Mouse (Mus musculus) CH12.LX (cell line): ENCODE results near the gene Tagln3. TPM values are rescaled to one million over a fixed set of nuclear protein-coding genes. Genes with fewer than 3 reads are reported as not detected.

Source experiments
- DNase-seq: peaks from one replicate; pipeline ENCODE4 v3.0.0-alpha.2; 2013; ENCODE audit errors: extremely low read depth
- H3K27ac ChIP-seq: 2 replicates; pipeline ENCODE4 v1.5.1; 2012; ENCODE audit warnings: low read depth, mild to moderate bottlenecking, control low read depth, moderate library complexity; ENCODE audit not compliant: insufficient read depth
- H3K27me3 ChIP-seq: replicated peaks from 2 replicates; pipeline ENCODE3; 2012; ENCODE audit warnings: inconsistent platforms
- H3K36me3 ChIP-seq, 2 experiments: replicated peaks in 1 of 2; 2 replicates each; pipeline versions ENCODE3 to v1.6.1; 2012; ENCODE audit warnings: inconsistent platforms in 1 of 2, low read length in 1 of 2, mild to moderate bottlenecking in 1 of 2, mixed read lengths in 1 of 2, moderate library complexity in 1 of 2; ENCODE audit not compliant: control insufficient read depth in 1 of 2, insufficient read depth in 1 of 2
- H3K4me1 ChIP-seq, 2 experiments: 2 replicates each; pipeline ENCODE4 v1.6.1; 2012; ENCODE audit warnings: inconsistent platforms in 1 of 2, moderate library complexity in 1 of 2; ENCODE audit not compliant: insufficient read depth in 2 of 2, control insufficient read depth in 1 of 2
- H3K4me2 ChIP-seq: 2 replicates; pipeline ENCODE4 v1.6.1; 2012; ENCODE audit warnings: low read depth, mild to moderate bottlenecking, control low read depth; ENCODE audit not compliant: poor library complexity, insufficient read depth, severe bottlenecking
- H3K4me3 ChIP-seq, 3 experiments: fragments of 150-350 bp in 1 of 3; sonication (generic) in 1 of 3; replicated peaks in 1 of 3; 2 replicates each; pipeline versions ENCODE3 to v1.5.1; 2011 to 2012; ENCODE audit warnings: low read depth in 2 of 3, low read length in 2 of 3, mild to moderate bottlenecking in 2 of 3, moderate library complexity in 2 of 3, control low read depth in 1 of 3, improper control_type of control experiment in 1 of 3, inconsistent platforms in 1 of 3, mixed read lengths in 1 of 3; ENCODE audit not compliant: poor library complexity in 1 of 3
- H3K79me2 ChIP-seq: replicated peaks from 2 replicates; pipeline ENCODE4 v1.6.1; 2012; ENCODE audit warnings: mild to moderate bottlenecking, moderate library complexity; ENCODE audit not compliant: control insufficient read depth, poor library complexity, insufficient read depth, severe bottlenecking; ENCODE audit errors: extremely low read depth
- H3K9ac ChIP-seq: 2 replicates; pipeline ENCODE4 v1.6.1; 2012; ENCODE audit warnings: low read depth, mild to moderate bottlenecking, control low read depth, moderate library complexity; ENCODE audit not compliant: insufficient read depth
- H3K9me3 ChIP-seq: replicated peaks from 2 replicates; pipeline ENCODE3; 2012; ENCODE audit warnings: low read length, inconsistent platforms, mixed read lengths
- CHD2 ChIP-seq: IDR thresholded peaks from 2 replicates; pipeline ENCODE4 v1.6.1; 2011; ENCODE audit warnings: low read length, improper control_type of control experiment
- CTCF ChIP-seq, 2 experiments: IDR thresholded peaks in 1 of 2; conservative IDR thresholded peaks in 1 of 2; 2 replicates each; pipeline ENCODE4 v1.5.1; 2011 to 2012; ENCODE audit warnings: low read depth in 2 of 2, low read length in 2 of 2, improper control_type of control experiment in 1 of 2, inconsistent platforms in 1 of 2, mild to moderate bottlenecking in 1 of 2, moderate library complexity in 1 of 2
- E2F4 ChIP-seq: IDR thresholded peaks from 2 replicates; pipeline ENCODE4 v1.6.1; 2011; ENCODE audit warnings: low read depth, low read length, improper control_type of control experiment; ENCODE audit not compliant: insufficient replicate concordance
- ELF1 ChIP-seq: IDR thresholded peaks from 2 replicates; pipeline ENCODE4 v1.6.1; 2014; ENCODE audit warnings: low read depth, mild to moderate bottlenecking, inconsistent platforms, low read length, improper control_type of control experiment
- EP300 ChIP-seq: IDR thresholded peaks from 2 replicates; pipeline ENCODE4 v1.6.1; 2011; ENCODE audit warnings: low read length, improper control_type of control experiment
- ETS1 ChIP-seq: conservative IDR thresholded peaks from 2 replicates; pipeline ENCODE4 v1.6.1; 2012; ENCODE audit warnings: low read depth, mild to moderate bottlenecking, inconsistent platforms, low read length, improper control_type of control experiment, moderate library complexity
- GABPA ChIP-seq: IDR thresholded peaks from 2 replicates; pipeline ENCODE4 v1.6.1; 2012; ENCODE audit warnings: low read depth, low read length, improper control_type of control experiment, inconsistent platforms; ENCODE audit not compliant: insufficient replicate concordance
- HCFC1 ChIP-seq: IDR thresholded peaks from 2 replicates; pipeline ENCODE4 v1.6.1; 2012; ENCODE audit warnings: low read depth, mild to moderate bottlenecking, inconsistent platforms, low read length, improper control_type of control experiment
- IRF4 ChIP-seq: IDR thresholded peaks from 2 replicates; pipeline ENCODE4 v1.6.1; 2014; ENCODE audit warnings: low read depth, mild to moderate bottlenecking, inconsistent platforms, low read length, improper control_type of control experiment
- MAFK ChIP-seq: IDR thresholded peaks from 2 replicates; pipeline ENCODE4 v1.6.1; 2011; ENCODE audit warnings: low read length, improper control_type of control experiment; ENCODE audit not compliant: insufficient replicate concordance
- MAZ ChIP-seq: IDR thresholded peaks from 2 replicates; pipeline ENCODE4 v1.6.1; 2012; ENCODE audit warnings: low read depth, mild to moderate bottlenecking, inconsistent platforms, low read length, improper control_type of control experiment, moderate library complexity
- MXI1 ChIP-seq: IDR thresholded peaks from 2 replicates; pipeline ENCODE4 v1.6.1; 2011; ENCODE audit warnings: mild to moderate bottlenecking, low read depth, low read length, improper control_type of control experiment
- NELFE ChIP-seq: IDR thresholded peaks from 2 replicates; pipeline ENCODE4 v1.6.1; 2011; ENCODE audit warnings: low read depth, low read length, improper control_type of control experiment
- NRF1 ChIP-seq: IDR thresholded peaks from 2 replicates; pipeline ENCODE4 v1.6.1; 2014; ENCODE audit warnings: low read depth, mild to moderate bottlenecking, inconsistent platforms, low read length, improper control_type of control experiment, moderate library complexity
- PAX5 ChIP-seq: IDR thresholded peaks from 2 replicates; pipeline ENCODE4 v1.6.1; 2012; ENCODE audit warnings: low read length, inconsistent platforms, mixed read lengths
- RCOR1 ChIP-seq: conservative IDR thresholded peaks from 2 replicates; pipeline ENCODE4 v1.6.1; 2012; ENCODE audit warnings: low read depth, mild to moderate bottlenecking, inconsistent platforms, low read length, improper control_type of control experiment
- SMC3 ChIP-seq: IDR thresholded peaks from 2 replicates; pipeline ENCODE4 v1.6.1; 2011; ENCODE audit warnings: low read depth, low read length, improper control_type of control experiment
- TBP ChIP-seq: conservative IDR thresholded peaks from 2 replicates; pipeline ENCODE4 v1.6.1; 2011; ENCODE audit warnings: low read depth, low read length, improper control_type of control experiment
- TCF12 ChIP-seq: IDR thresholded peaks from 2 replicates; pipeline ENCODE4 v1.6.1; 2014; ENCODE audit warnings: low read depth, mild to moderate bottlenecking, inconsistent platforms, low read length, improper control_type of control experiment
- UBTF ChIP-seq: IDR thresholded peaks from 2 replicates; pipeline ENCODE4 v1.6.1; 2012; ENCODE audit warnings: low read depth, mild to moderate bottlenecking, inconsistent platforms, low read length, improper control_type of control experiment, moderate library complexity
- USF1 ChIP-seq: IDR thresholded peaks from 2 replicates; pipeline ENCODE4 v1.6.1; 2014; ENCODE audit warnings: low read depth, mild to moderate bottlenecking, inconsistent platforms, low read length, improper control_type of control experiment
- ZC3H11A ChIP-seq: IDR thresholded peaks from 2 replicates; pipeline ENCODE4 v1.6.1; 2012; ENCODE audit warnings: low read depth, mild to moderate bottlenecking, inconsistent platforms, low read length, improper control_type of control experiment
- ZKSCAN1 ChIP-seq: IDR thresholded peaks from 2 replicates; pipeline ENCODE4 v1.6.1; 2012; ENCODE audit warnings: low read depth, inconsistent platforms, low read length, improper control_type of control experiment, borderline replicate concordance
- ZNF384 ChIP-seq: IDR thresholded peaks from 2 replicates; pipeline ENCODE4 v1.6.1; 2012; ENCODE audit warnings: low read depth, low read length, improper control_type of control experiment, inconsistent platforms
- dilution Hi-C: fragments of 300-500 bp; cut with MboI; formaldehyde crosslinking; loops from 2 replicates; pipeline ENCODE4 v1.14.3; 2020; ENCODE audit warnings: low sequenced_read_pairs; ENCODE audit not compliant: extremely low pct_unique_long_range_greater_than_20kb, extremely low pct_ligation_motif_present
- in situ Hi-C: fragments of 300-500 bp; cut with MboI; formaldehyde crosslinking; loops from 3 replicates; pipeline ENCODE4 v1.14.3; 2019; ENCODE audit warnings: low sequenced_read_pairs, low pct_ligation_motif_present, low pct_unique_long_range_greater_than_20kb, mixed read lengths
- polyA plus RNA-seq: library from polyadenylated mRNA; unstranded; fragments of >175 nt; gene quantifications from 2 replicates; pipeline ENCODE4 v1.2.1, GENCODE M21; 2012; ENCODE audit warnings: low read depth; ENCODE audit not compliant: insufficient read length
- total RNA-seq, 2 experiments: library from RNA; depleted of rRNA; stranded (reverse); fragments of 300-350 nt in 1 of 2; fragments of >200 nt in 1 of 2; gene quantifications; 2 replicates each; pipeline ENCODE4 v1.2.3; 2012 to 2014

The Tagln3 gene
- total and polyA plus RNA-seq, 3 experiments, result 0.17 to 0.69 (median 0.19) TPM

- Histone ChIP-seq H3K36me3 (no peaks in the 10 kb centered on the region), H3K27ac (no peak overlapping the region), H3K4me1 (peaks cover 0 to 8% of the 10 kb centered on the region in 2 experiments; a peak in 1 of 4 replicates), H3K9me3 (no peaks in the 10 kb centered on the region), H3K4me2 (no peak overlapping the region), H3K4me3 (no peak overlapping the region), H3K79me2 (no peaks in the 10 kb centered on the region), H3K9ac (no peak overlapping the region), H3K27me3 (no peaks in the 10 kb centered on the region)
- TF ChIP-seq CHD2, result no peak
- TF ChIP-seq ELF1, result no peak
- TF ChIP-seq RCOR1, result no peak
- no peak for TF ChIP-seq ZNF384
- no peak for TF ChIP-seq SMC3
- TF ChIP-seq NRF1, result no peak
- TF ChIP-seq GABPA, result no peak
- no peak for TF ChIP-seq USF1
- TF ChIP-seq MAFK, result no peak
- TF ChIP-seq ZKSCAN1, result no peak
- no peak for TF ChIP-seq MXI1
- TF ChIP-seq TBP, result no peak
- no peak for TF ChIP-seq HCFC1
- TF ChIP-seq TCF12, result no peak
- no peak for TF ChIP-seq EP300
- in situ Hi-C loops (no loop called here), dilution Hi-C loops (no loop called here)
- no peak for DNase-seq
Measured at GRCm38 (mm10) chr16:45697996-45698395, 26.4 kb downstream of the Tagln3 start.

- H3K4me3 ChIP-seq, result no peak overlapping the region
- no peaks in the 10 kb centered on the region for H3K36me3 ChIP-seq
- no peaks in the 10 kb centered on the region for H3K27me3 ChIP-seq
- H3K9ac ChIP-seq, result no peak overlapping the region
- H3K79me2 ChIP-seq, result no peaks in the 10 kb centered on the region
- no peak for TF ChIP-seq EP300
- no peak for TF ChIP-seq TBP
- no peak for TF ChIP-seq HCFC1
- no peak for TF ChIP-seq ZC3H11A
- no peak for TF ChIP-seq E2F4
- no peak for TF ChIP-seq NELFE
- no peak for TF ChIP-seq MXI1
- no peak for TF ChIP-seq MAZ
- no peak for TF ChIP-seq ETS1
- no peak for TF ChIP-seq UBTF
- TF ChIP-seq CTCF (conservative IDR thresholded peaks at IDR 0.05 in 1 of 2, IDR thresholded peaks at IDR 0.05 in 1 of 2; ENCODE audit: low read depth in 2 of 2, low read length in 2 of 2), result no peak
- TF ChIP-seq ZKSCAN1, result no peak
- TF ChIP-seq NRF1, result no peak
- TF ChIP-seq IRF4, result no peak
- TF ChIP-seq SMC3, result no peak
- no peak for TF ChIP-seq TCF12
- TF ChIP-seq PAX5, result no peak
- in situ Hi-C loops (no loop called here), dilution Hi-C loops (no loop called here)
- no peak overlapping the region for H3K27ac ChIP-seq
- H3K9me3 ChIP-seq, result no peaks in the 10 kb centered on the region
- peaks cover 0 to 9% of the 10 kb centered on the region in 2 experiments; a peak in 1 of 4 replicates for H3K4me1 ChIP-seq
- H3K4me2 ChIP-seq, result no peak overlapping the region
- no peak for DNase-seq
Measured at GRCm38 (mm10) chr16:45695445-45696160, 28.8 kb downstream of the Tagln3 start.
